Mouse (Mus musculus): ENCODE measurements at regions not wholly inside any gene's neighbourhood (a gene's known extent, or its start where the extent isn't known, plus 50 kb on each side); places are given as distances from the start of the nearest gene placed in this dataset.

GRCm38 (mm10) chr8:115475156-115475555 lies 232.4 kb downstream of the Maf start:
- Histone ChIP-seq H3K9me3 (ENCODE audit: control insufficient read depth) (no peaks in the 10 kb centered on the region), H3K27ac (ENCODE audit: low read depth, low read length) (no peak overlapping the region), H3K4me2 (replicated peaks; ENCODE audit: low read depth) (no peak overlapping the region), H3K36me3 (ENCODE audit: control insufficient read depth, insufficient read depth) (no peaks in the 10 kb centered on the region), H3K4me1 (replicated peaks; ENCODE audit: control insufficient read depth, insufficient read depth, low read length) (no peaks in the 10 kb centered on the region; the same call in 1 of the 2 replicates), H3K4me3 (ENCODE audit: low read depth, low read length) (no peak overlapping the region), H3K9ac (ENCODE audit: low read depth, low read length) (no peak overlapping the region), H3K27me3 (replicated peaks; ENCODE audit: control insufficient read depth, insufficient read depth, low read length) (no peaks in the 10 kb centered on the region)
- 85% methylated on average over 10 of the region's 10 CpGs for WGBS
- ATAC-seq: no peak
- TF ChIP-seq CTCF (IDR thresholded peaks at IDR 0.05; ENCODE audit: low read depth): no peak

- no peaks in the 10 kb centered on the region; the same call in 1 of the 2 replicates for H3K4me1 ChIP-seq (replicated peaks; ENCODE audit: control insufficient read depth, insufficient read depth, low read length)
- H3K9ac ChIP-seq (ENCODE audit: low read depth, low read length): no peak overlapping the region
- no peak for ATAC-seq
- WGBS: 61% methylated on average over 8 of the region's 8 CpGs
- H3K27ac ChIP-seq (ENCODE audit: low read depth, low read length): no peak overlapping the region
- no peaks in the 10 kb centered on the region for H3K9me3 ChIP-seq (ENCODE audit: control insufficient read depth)
- no peaks in the 10 kb centered on the region for H3K27me3 ChIP-seq (replicated peaks; ENCODE audit: control insufficient read depth, insufficient read depth, low read length)
- no peak overlapping the region for H3K4me2 ChIP-seq (replicated peaks; ENCODE audit: low read depth)
- no peaks in the 10 kb centered on the region for H3K36me3 ChIP-seq (ENCODE audit: control insufficient read depth, insufficient read depth)
- TF ChIP-seq CTCF (IDR thresholded peaks at IDR 0.05; ENCODE audit: low read depth): no peak
- no peak overlapping the region for H3K4me3 ChIP-seq (ENCODE audit: low read depth, low read length)
Observed at GRCm38 (mm10) chr8:115473974-115474373, 233.6 kb downstream of the Maf start.

GRCm38 (mm10) chr8:115466553-115466952 lies 241.0 kb downstream of the Maf start:
- H3K4me2 ChIP-seq (replicated peaks; ENCODE audit: low read depth): no peak overlapping the region
- WGBS: 54% methylated on average over 9 of the region's 9 CpGs
- no peak for ATAC-seq
- peaks cover 5% of the 10 kb centered on the region; the same call in 1 of the 2 replicates for H3K27me3 ChIP-seq (replicated peaks; ENCODE audit: control insufficient read depth, insufficient read depth, low read length)
- H3K27ac ChIP-seq (ENCODE audit: low read depth, low read length): no peak overlapping the region
- no peaks in the 10 kb centered on the region for H3K36me3 ChIP-seq (ENCODE audit: control insufficient read depth, insufficient read depth)
- H3K9ac ChIP-seq (ENCODE audit: low read depth, low read length): no peak overlapping the region
- no peak overlapping the region for H3K4me3 ChIP-seq (ENCODE audit: low read depth, low read length)
- H3K9me3 ChIP-seq (ENCODE audit: control insufficient read depth): no peaks in the 10 kb centered on the region
- no peak for TF ChIP-seq CTCF (IDR thresholded peaks at IDR 0.05; ENCODE audit: low read depth)
- H3K4me1 ChIP-seq (replicated peaks; ENCODE audit: control insufficient read depth, insufficient read depth, low read length): no peaks in the 10 kb centered on the region

- Histone ChIP-seq H3K9me3 (ENCODE audit: control insufficient read depth) (no peaks in the 10 kb centered on the region), H3K4me3 (ENCODE audit: low read depth, low read length) (no peak overlapping the region), H3K36me3 (ENCODE audit: control insufficient read depth, insufficient read depth) (no peaks in the 10 kb centered on the region), H3K27me3 (replicated peaks; ENCODE audit: control insufficient read depth, insufficient read depth, low read length) (peaks cover 5% of the 10 kb centered on the region; the same call in 1 of the 2 replicates), H3K4me2 (replicated peaks; ENCODE audit: low read depth) (no peak overlapping the region), H3K27ac (ENCODE audit: low read depth, low read length) (no peak overlapping the region), H3K4me1 (replicated peaks; ENCODE audit: control insufficient read depth, insufficient read depth, low read length) (no peaks in the 10 kb centered on the region), H3K9ac (ENCODE audit: low read depth, low read length) (no peak overlapping the region)
- WGBS: 77% methylated on average over 7 of the region's 7 CpGs
- no peak for TF ChIP-seq CTCF (IDR thresholded peaks at IDR 0.05; ENCODE audit: low read depth)
- no peak for ATAC-seq
Observed at GRCm38 (mm10) chr8:115466122-115466521, 241.5 kb downstream of the Maf start.

- peaks cover 5% of the 10 kb centered on the region; the same call in 1 of the 2 replicates for H3K27me3 ChIP-seq (replicated peaks; ENCODE audit: control insufficient read depth, insufficient read depth, low read length)
- H3K4me3 ChIP-seq (ENCODE audit: low read depth, low read length): no peak overlapping the region
- no peak overlapping the region for H3K27ac ChIP-seq (ENCODE audit: low read depth, low read length)
- no peak overlapping the region for H3K9ac ChIP-seq (ENCODE audit: low read depth, low read length)
- ATAC-seq: no peak
- H3K9me3 ChIP-seq (ENCODE audit: control insufficient read depth): no peaks in the 10 kb centered on the region
- 44% methylated on average over 6 of the region's 6 CpGs for WGBS
- no peaks in the 10 kb centered on the region for H3K4me1 ChIP-seq (replicated peaks; ENCODE audit: control insufficient read depth, insufficient read depth, low read length)
- H3K36me3 ChIP-seq (ENCODE audit: control insufficient read depth, insufficient read depth): no peaks in the 10 kb centered on the region
- no peak for TF ChIP-seq CTCF (IDR thresholded peaks at IDR 0.05; ENCODE audit: low read depth)
- H3K4me2 ChIP-seq (replicated peaks; ENCODE audit: low read depth): 0 out of 2 replicates have a peak overlapping the region, but pooled peaks have one; percentile 9
Observed at GRCm38 (mm10) chr8:115462657-115463056, 244.9 kb downstream of the Maf start.

DNA sequence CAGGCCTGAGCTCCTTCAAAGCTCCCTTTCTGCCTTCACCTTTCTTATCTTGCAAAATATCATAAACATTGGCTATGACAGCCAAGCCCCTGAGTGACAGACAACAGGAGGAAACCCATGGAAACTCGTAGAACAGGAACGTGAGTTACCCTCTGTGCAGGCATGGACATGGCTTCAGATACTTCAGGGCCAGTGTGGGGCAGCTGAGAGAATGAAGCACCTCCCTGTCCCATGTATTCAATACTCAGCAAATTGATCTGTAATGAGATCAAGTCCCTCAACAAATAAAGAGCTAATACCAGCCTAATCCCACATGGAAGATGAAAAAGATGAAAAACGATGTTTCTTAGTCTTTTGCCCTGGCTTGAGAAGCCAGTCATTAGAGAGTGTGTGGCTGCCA lies 249.5 kb downstream of the Maf start:
- Histone ChIP-seq H3K9ac (ENCODE audit: low read depth, low read length) (no peak overlapping the region), H3K4me3 (ENCODE audit: low read depth, low read length) (no peak overlapping the region), H3K27ac (ENCODE audit: low read depth, low read length) (no peak overlapping the region), H3K36me3 (ENCODE audit: control insufficient read depth, insufficient read depth) (no peaks in the 10 kb centered on the region), H3K4me2 (replicated peaks; ENCODE audit: low read depth) (no peak overlapping the region), H3K27me3 (replicated peaks; ENCODE audit: control insufficient read depth, insufficient read depth, low read length) (no peaks in the 10 kb centered on the region; the same call in 1 of the 2 replicates), H3K9me3 (ENCODE audit: control insufficient read depth) (no peaks in the 10 kb centered on the region), H3K4me1 (replicated peaks; ENCODE audit: control insufficient read depth, insufficient read depth, low read length) (no peaks in the 10 kb centered on the region)
- TF ChIP-seq CTCF (IDR thresholded peaks at IDR 0.05; ENCODE audit: low read depth): no peak
- no peak for ATAC-seq
- 40% methylated on average over 3 of the region's 3 CpGs for WGBS

GRCm38 (mm10) chr8:115450789-115451188 lies 256.8 kb downstream of the Maf start:
- H3K4me1 ChIP-seq (replicated peaks; ENCODE audit: control insufficient read depth, insufficient read depth, low read length): no peaks in the 10 kb centered on the region
- 75% methylated on average over 1 of the region's 1 CpGs for WGBS
- H3K9me3 ChIP-seq (ENCODE audit: control insufficient read depth): no peaks in the 10 kb centered on the region
- H3K27me3 ChIP-seq (replicated peaks; ENCODE audit: control insufficient read depth, insufficient read depth, low read length): no peaks in the 10 kb centered on the region
- H3K27ac ChIP-seq (ENCODE audit: low read depth, low read length): no peak overlapping the region
- no peak overlapping the region for H3K9ac ChIP-seq (ENCODE audit: low read depth, low read length)
- no peaks in the 10 kb centered on the region for H3K36me3 ChIP-seq (ENCODE audit: control insufficient read depth, insufficient read depth)
- TF ChIP-seq CTCF (IDR thresholded peaks at IDR 0.05; ENCODE audit: low read depth): no peak
- ATAC-seq: no peak
- H3K4me3 ChIP-seq (ENCODE audit: low read depth, low read length): no peak overlapping the region
- no peak overlapping the region for H3K4me2 ChIP-seq (replicated peaks; ENCODE audit: low read depth)

Measured in intestine, postnatal 0 days (tissue).